Mouse (Mus musculus) myocyte (in vitro differentiated cells): Measurements from ENCODE around the gene 9930021J03Rik.

Source experiments
- CEBPB ChIP-seq: IDR thresholded peaks from 2 replicates; pipeline ENCODE4 v1.6.1; 2011; ENCODE audit warnings: mild to moderate bottlenecking, moderate library complexity; ENCODE audit not compliant: poor library complexity, insufficient read depth, severe bottlenecking
- E2F4 ChIP-seq: IDR thresholded peaks from one replicate; pipeline ENCODE4 v1.6.1; 2011; ENCODE audit warnings: mild to moderate bottlenecking, control low read depth, moderate library complexity; ENCODE audit not compliant: insufficient read depth
- MAX ChIP-seq: IDR thresholded peaks from one replicate; pipeline ENCODE4 v1.6.1; 2011; ENCODE audit warnings: low read depth, mild to moderate bottlenecking, control low read depth
- MYOD1 ChIP-seq, 3 experiments: IDR thresholded peaks; one replicate each; pipeline ENCODE4 v1.6.1; 2011; ENCODE audit warnings: control low read depth in 2 of 3, low read depth in 2 of 3, mild to moderate bottlenecking in 2 of 3, moderate library complexity in 1 of 3; ENCODE audit not compliant: insufficient read length in 2 of 3, control insufficient read depth in 1 of 3
- MYOG ChIP-seq, 3 experiments: IDR thresholded peaks; one replicate each; pipeline ENCODE4 v1.6.1; 2011; ENCODE audit warnings: control low read depth in 2 of 3, low read depth in 2 of 3, mild to moderate bottlenecking in 2 of 3; ENCODE audit not compliant: insufficient read length in 2 of 3, control insufficient read depth in 1 of 3, insufficient read depth in 1 of 3
- POLR2A ChIP-seq: IDR thresholded peaks from one replicate; pipeline ENCODE4 v1.6.1; 2011; ENCODE audit warnings: low read depth, mild to moderate bottlenecking, control low read depth, moderate library complexity; ENCODE audit not compliant: insufficient read length
- POLR2AphosphoS2 ChIP-seq: IDR thresholded peaks from one replicate; pipeline ENCODE4 v1.6.1; 2011; ENCODE audit warnings: low read depth, control low read depth; ENCODE audit not compliant: insufficient read length
- SRF ChIP-seq: IDR thresholded peaks from one replicate; pipeline ENCODE4 v1.6.1; 2011; ENCODE audit warnings: low read depth; ENCODE audit not compliant: control insufficient read depth, insufficient read length
- TCF12 ChIP-seq: IDR thresholded peaks from one replicate; pipeline ENCODE4 v1.6.1; 2011; ENCODE audit warnings: mild to moderate bottlenecking, control low read depth; ENCODE audit not compliant: poor library complexity, insufficient read depth, severe bottlenecking
- TCF3 ChIP-seq: IDR thresholded peaks from one replicate; pipeline ENCODE4 v1.6.1; 2011; ENCODE audit warnings: low read depth, control low read depth; ENCODE audit not compliant: insufficient read length
- USF1 ChIP-seq: IDR thresholded peaks from one replicate; pipeline ENCODE4 v1.6.1; 2011; ENCODE audit warnings: low read depth, mild to moderate bottlenecking, control low read depth, moderate library complexity

DNA sequence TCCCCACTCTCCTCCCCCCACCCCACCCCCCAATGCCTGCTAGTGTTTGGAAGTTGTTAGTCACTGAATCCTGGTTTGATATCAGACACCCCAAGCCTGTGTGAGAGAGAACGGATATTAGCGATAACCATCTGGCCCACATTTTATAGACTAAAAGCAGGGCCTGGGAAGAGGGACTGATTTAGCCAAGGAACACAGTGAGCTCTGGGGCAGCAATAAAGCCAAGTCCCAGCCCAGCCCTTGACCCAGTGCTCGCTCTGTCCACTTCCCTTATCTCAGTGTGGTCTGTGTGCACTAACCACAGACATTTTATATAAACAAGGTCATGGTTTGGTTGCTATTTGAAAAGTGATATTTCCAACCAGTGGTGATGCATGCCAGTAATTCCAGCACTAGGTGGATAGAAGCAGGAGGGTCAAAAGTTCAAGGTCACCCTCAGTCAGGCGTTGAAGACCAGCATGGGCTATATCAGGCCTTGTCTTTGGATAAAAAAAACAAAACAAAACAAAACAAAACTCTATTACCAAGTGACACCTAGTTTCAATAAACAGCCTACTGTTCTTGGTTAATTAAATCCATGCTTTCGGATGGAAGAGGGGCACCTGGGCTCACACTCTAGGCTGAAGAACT lies 138.7 kb downstream of the 9930021J03Rik start:
- TF ChIP-seq TCF12 (no peak), MAX (no peak), POLR2A (no peak), POLR2AphosphoS2 (no peak), MYOG (IDR thresholded peaks at IDR 0.05; ENCODE audit: control insufficient read depth in 1 of 3, insufficient read depth in 1 of 3, insufficient read length in 2 of 3, low read depth in 2 of 3) (peak in 1 of 3 experiments; percentile 41), SRF (no peak), CEBPB (0 out of 2 replicates have a peak, but pooled peaks have one; percentile 5), MYOD1 (IDR thresholded peaks at IDR 0.05; ENCODE audit: control insufficient read depth in 1 of 3, insufficient read length in 2 of 3, low read depth in 2 of 3) (no peak), USF1 (no peak), E2F4 (no peak), TCF3 (no peak)
